Mouse (Mus musculus): ENCODE results near the gene Shld2.
"Not testable (repeated sequence)": the region's sequence is repeated elsewhere in the genome, so short reads cannot be mapped to it uniquely, and the experiment has no call there.

Gene Shld2

GRCm38 (mm10) chr14:34288396-34288795, 21.9 kb downstream of the Shld2 start:
- no peak for DNase-seq (ENCODE audit: low read depth, low spot score)

GRCm38 (mm10) chr14:34281736-34282269, 28.5 kb downstream of the Shld2 start:
- DNase-seq (ENCODE audit: low read depth, low spot score) = no peak

GRCm38 (mm10) chr14:34280798-34281197, 29.5 kb downstream of the Shld2 start:
- no peak for DNase-seq (ENCODE audit: low read depth, low spot score)

GRCm38 (mm10) chr14:34279726-34280125, 30.6 kb downstream of the Shld2 start:
- DNase-seq (ENCODE audit: low read depth, low spot score) = no peak

- DNase-seq (ENCODE audit: low read depth, low spot score) = no peak
Measured at GRCm38 (mm10) chr14:34275225-34275624, 35.1 kb downstream of the Shld2 start.

GRCm38 (mm10) chr14:34274141-34274540, 36.2 kb downstream of the Shld2 start:
- no peak for DNase-seq (ENCODE audit: low read depth, low spot score)

GRCm38 (mm10) chr14:34273280-34273679, 37.0 kb downstream of the Shld2 start:
- peak; percentile 31 for DNase-seq (ENCODE audit: low read depth, low spot score)

- no peak for DNase-seq (ENCODE audit: low read depth, low spot score)
Measured at GRCm38 (mm10) chr14:34268046-34268445, 42.2 kb downstream of the Shld2 start.

GRCm38 (mm10) chr14:34258525-34258924, 51.8 kb downstream of the Shld2 start:
- not testable (repeated sequence) for DNase-seq (ENCODE audit: low read depth, low spot score)

GRCm38 (mm10) chr14:34253261-34253660, 57.0 kb downstream of the Shld2 start:
- DNase-seq (ENCODE audit: low read depth, low spot score) = no peak

GRCm38 (mm10) chr14:34252470-34253145, 57.7 kb downstream of the Shld2 start:
- DNase-seq (ENCODE audit: low read depth, low spot score) = no peak

- DNase-seq (ENCODE audit: low read depth, low spot score) = no peak
Measured at GRCm38 (mm10) chr14:34240676-34241075, 69.6 kb downstream of the Shld2 start.

- DNase-seq (ENCODE audit: low read depth, low spot score) = no peak
Measured at GRCm38 (mm10) chr14:34240263-34240662, 70.0 kb downstream of the Shld2 start.

- DNase-seq (ENCODE audit: low read depth, low spot score) = peak; percentile 78
Measured at GRCm38 (mm10) chr14:34234630-34235380, 75.5 kb downstream of the Shld2 start.

- DNase-seq (ENCODE audit: low read depth, low spot score) = no peak
Measured at GRCm38 (mm10) chr14:34233846-34234245, 76.4 kb downstream of the Shld2 start.

- DNase-seq (ENCODE audit: low read depth, low spot score) = no peak
Measured at GRCm38 (mm10) chr14:34232866-34233680, 77.2 kb downstream of the Shld2 start.

- DNase-seq (ENCODE audit: low read depth, low spot score) = no peak
Measured at GRCm38 (mm10) chr14:34232340-34232739, 78.0 kb downstream of the Shld2 start.

- no peak for DNase-seq (ENCODE audit: low read depth, low spot score)
Measured at GRCm38 (mm10) chr14:34228830-34229506, 81.3 kb downstream of the Shld2 start.

- no peak for DNase-seq (ENCODE audit: low read depth, low spot score)
Measured at GRCm38 (mm10) chr14:34227981-34228380, 82.3 kb downstream of the Shld2 start.

GRCm38 (mm10) chr14:34226566-34226965, 83.7 kb downstream of the Shld2 start:
- no peak for DNase-seq (ENCODE audit: low read depth, low spot score)

GRCm38 (mm10) chr14:34225986-34226385, 84.3 kb downstream of the Shld2 start:
- no peak for DNase-seq (ENCODE audit: low read depth, low spot score)
